Mouse (Mus musculus): Measurements from ENCODE around the gene Midn. TPM values are rescaled to one million over a fixed set of nuclear protein-coding genes. Genes with fewer than 3 reads are reported as not detected.

Midn gene
- polyA plus RNA-seq, 1 experiment from 2014 or later: 29.3 TPM

DNA sequence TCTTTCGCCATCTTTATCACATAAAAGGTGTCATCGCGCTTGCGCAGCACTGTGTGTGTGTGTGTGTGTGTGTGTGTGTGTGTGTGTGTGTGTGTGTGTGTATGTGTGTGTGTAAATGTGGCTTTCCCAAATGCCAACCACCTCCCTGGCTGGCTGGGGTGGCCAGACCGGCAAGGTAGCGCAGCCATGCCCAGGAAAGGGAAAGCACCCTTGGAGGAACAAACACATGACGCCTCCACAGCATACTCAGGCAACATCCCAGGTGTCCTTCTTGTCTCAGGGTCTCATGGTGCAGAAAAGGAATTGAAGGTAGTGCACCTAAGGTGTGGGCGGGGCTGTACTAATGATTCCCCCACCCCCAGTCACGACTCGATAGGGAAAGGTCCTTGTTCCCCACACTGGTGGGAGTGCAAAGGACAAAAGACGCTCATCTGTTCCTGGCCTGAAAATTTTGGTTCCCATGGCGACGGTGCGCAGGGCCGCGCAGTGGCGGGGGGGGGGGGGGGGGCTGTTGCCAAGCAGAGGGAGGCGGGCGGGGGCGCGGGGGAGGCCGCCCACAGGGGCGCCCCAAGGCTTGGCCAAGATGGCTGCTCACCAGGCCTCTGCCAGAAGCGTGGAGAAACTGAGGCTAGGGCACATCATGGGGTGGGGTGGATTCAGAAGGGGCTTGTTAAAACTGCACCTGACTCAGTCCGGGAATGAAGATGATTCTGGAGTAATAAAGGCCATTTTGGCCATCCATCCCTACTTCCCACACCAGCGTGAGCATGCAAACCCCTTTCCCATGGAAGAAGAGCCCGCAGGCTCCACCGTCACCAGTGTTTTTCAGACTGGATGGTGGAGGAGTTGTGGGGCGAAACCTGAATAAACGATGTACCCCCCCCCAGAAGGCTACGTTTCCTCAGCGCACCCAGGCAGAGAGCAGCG, 10.2 kb upstream of the Midn start:
- Histone ChIP-seq H3K9me3 (ENCODE audit: control insufficient read depth, low read depth, low read length) (no peaks in the 10 kb centered on the region), H3K4me1 (ENCODE audit: control insufficient read depth, insufficient read depth, low read length) (peaks cover 19% of the 10 kb centered on the region; the same call in 1 of the 2 replicates), H3K4me2 (replicated peaks; ENCODE audit: low read depth, low read length) (peak overlapping the region; percentile 97), H3K27ac (ENCODE audit: low read length) (peak overlapping the region; percentile 79; the same call in 1 of the 2 replicates), H3K9ac (replicated peaks; ENCODE audit: low read depth, low read length) (peak overlapping the region; percentile 86), H3K27me3 (ENCODE audit: control insufficient read depth, insufficient read depth, low read length) (0 out of 2 replicates have a peak, but pooled peaks cover 7% of the 10 kb centered on the region), H3K4me3 (ENCODE audit: low read depth, low read length) (peak overlapping the region; percentile 73), H3K36me3 (ENCODE audit: control insufficient read depth, insufficient read depth, low read length) (no peaks in the 10 kb centered on the region; the same call in 1 of the 2 replicates)
- WGBS: 7% methylated on average over 29 of the region's 33 CpGs
- no peak for ATAC-seq (ENCODE audit: insufficient number of reproducible peaks, insufficient read depth, low FRiP score, low read depth)

DNA sequence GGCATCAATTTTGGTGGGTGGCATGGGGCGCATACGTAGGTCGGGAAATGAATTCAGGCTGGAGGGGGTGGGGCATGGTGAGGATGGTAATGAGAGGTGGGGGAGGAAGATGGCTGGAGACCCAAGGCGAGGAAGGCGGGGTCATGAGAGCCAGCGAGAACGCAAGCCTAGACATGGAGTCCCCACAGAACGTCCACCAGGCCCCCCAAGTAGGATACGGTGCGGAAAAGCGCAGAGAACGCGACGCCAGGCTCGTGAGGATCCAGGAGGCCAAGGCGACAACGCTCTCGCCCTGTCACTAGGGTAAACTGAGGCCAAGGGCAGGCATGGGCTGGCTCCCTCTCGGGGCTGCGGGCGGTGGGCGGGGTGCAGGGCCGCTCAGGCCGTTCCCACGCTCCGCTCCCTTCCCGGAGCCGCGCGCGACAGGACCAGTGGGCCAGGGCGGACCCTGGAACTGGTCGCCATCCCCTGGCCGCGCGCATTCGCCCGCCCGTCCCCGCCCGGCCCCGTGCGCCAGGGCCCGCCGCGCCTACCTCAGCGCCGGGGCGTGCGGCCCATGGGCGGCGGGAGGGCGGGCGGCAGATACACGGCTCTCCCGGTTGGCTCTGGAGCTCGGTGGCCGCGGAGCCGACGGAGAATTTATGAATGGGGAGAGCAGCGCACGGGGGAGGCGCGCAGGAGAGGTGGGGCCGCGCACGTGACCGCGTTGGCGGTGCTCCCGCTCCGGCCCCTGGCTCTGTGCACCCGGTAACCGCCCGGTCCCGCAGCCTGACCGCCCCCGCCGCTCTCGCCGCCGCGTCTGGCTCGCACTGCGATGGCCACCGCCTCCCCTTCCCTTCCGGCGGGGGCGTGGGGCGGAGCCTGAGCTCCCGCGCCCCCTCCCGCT, 9.3 kb upstream of the Midn start, which contains the start of gene Atp5d:
Gene Atp5d (plus strand): TSS at position 80 of the 886 bp plus-strand sequence.
- Histone ChIP-seq H3K4me1 (ENCODE audit: control insufficient read depth, insufficient read depth, low read length) (peaks cover 20% of the 10 kb centered on the region; the same call in 1 of the 2 replicates), H3K9me3 (ENCODE audit: control insufficient read depth, low read depth, low read length) (no peaks in the 10 kb centered on the region), H3K27me3 (ENCODE audit: control insufficient read depth, insufficient read depth, low read length) (0 out of 2 replicates have a peak, but pooled peaks cover 7% of the 10 kb centered on the region), H3K4me2 (replicated peaks; ENCODE audit: low read depth, low read length) (peak within 1 kb of the TSS; percentile 97), H3K27ac (ENCODE audit: low read length) (peak within 1 kb of the TSS; percentile 79; the same call in 1 of the 2 replicates), H3K36me3 (ENCODE audit: control insufficient read depth, insufficient read depth, low read length) (peaks cover 5% of the 10 kb centered on the region; the same call in 1 of the 2 replicates), H3K9ac (replicated peaks; ENCODE audit: low read depth, low read length) (peak within 1 kb of the TSS; percentile 86), H3K4me3 (ENCODE audit: low read depth, low read length) (peak within 1 kb of the TSS; percentile 73)
- ATAC-seq (ENCODE audit: insufficient number of reproducible peaks, insufficient read depth, low FRiP score, low read depth): peak; percentile 11; the same call in 1 of the 2 replicates
- under 1% methylated on average over 78 of the region's 94 CpGs for WGBS

DNA sequence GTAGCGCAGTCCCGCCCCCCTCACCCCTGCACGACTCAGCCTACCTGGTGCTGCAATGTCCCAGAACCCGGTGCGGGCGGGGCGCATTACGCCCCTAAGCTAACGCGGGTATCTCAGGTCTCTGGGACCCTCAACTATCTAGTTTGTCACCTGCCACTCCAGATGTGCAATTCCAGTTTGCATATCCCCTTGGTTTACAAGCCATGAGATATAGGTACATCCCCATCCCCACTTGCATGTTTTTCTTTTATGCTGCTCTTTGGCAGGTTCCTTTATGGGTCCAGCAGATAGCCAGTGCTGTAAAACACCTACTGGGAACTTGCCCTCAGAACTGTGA, 8.7 kb upstream of the Midn start:
- H3K27ac ChIP-seq (ENCODE audit: low read length): 0 out of 2 replicates have a peak overlapping the region, but pooled peaks have one; percentile 79
- peak overlapping the region; percentile 97 for H3K4me2 ChIP-seq (replicated peaks; ENCODE audit: low read depth, low read length)
- 0 out of 2 replicates have a peak, but pooled peaks have one; percentile 1 for ATAC-seq (ENCODE audit: insufficient number of reproducible peaks, insufficient read depth, low FRiP score, low read depth)
- H3K27me3 ChIP-seq (ENCODE audit: control insufficient read depth, insufficient read depth, low read length): 0 out of 2 replicates have a peak, but pooled peaks cover 7% of the 10 kb centered on the region
- H3K4me3 ChIP-seq (ENCODE audit: low read depth, low read length): peak overlapping the region; percentile 73
- H3K9me3 ChIP-seq (ENCODE audit: control insufficient read depth, low read depth, low read length): no peaks in the 10 kb centered on the region
- H3K36me3 ChIP-seq (ENCODE audit: control insufficient read depth, insufficient read depth, low read length): peaks cover 10% of the 10 kb centered on the region; the same call in 1 of the 2 replicates
- H3K9ac ChIP-seq (replicated peaks; ENCODE audit: low read depth, low read length): peak overlapping the region; percentile 86; the same call in 1 of the 2 replicates
- under 1% methylated on average over 8 of the region's 10 CpGs for WGBS
- peaks cover 20% of the 10 kb centered on the region; the same call in 1 of the 2 replicates for H3K4me1 ChIP-seq (ENCODE audit: control insufficient read depth, insufficient read depth, low read length)

DNA sequence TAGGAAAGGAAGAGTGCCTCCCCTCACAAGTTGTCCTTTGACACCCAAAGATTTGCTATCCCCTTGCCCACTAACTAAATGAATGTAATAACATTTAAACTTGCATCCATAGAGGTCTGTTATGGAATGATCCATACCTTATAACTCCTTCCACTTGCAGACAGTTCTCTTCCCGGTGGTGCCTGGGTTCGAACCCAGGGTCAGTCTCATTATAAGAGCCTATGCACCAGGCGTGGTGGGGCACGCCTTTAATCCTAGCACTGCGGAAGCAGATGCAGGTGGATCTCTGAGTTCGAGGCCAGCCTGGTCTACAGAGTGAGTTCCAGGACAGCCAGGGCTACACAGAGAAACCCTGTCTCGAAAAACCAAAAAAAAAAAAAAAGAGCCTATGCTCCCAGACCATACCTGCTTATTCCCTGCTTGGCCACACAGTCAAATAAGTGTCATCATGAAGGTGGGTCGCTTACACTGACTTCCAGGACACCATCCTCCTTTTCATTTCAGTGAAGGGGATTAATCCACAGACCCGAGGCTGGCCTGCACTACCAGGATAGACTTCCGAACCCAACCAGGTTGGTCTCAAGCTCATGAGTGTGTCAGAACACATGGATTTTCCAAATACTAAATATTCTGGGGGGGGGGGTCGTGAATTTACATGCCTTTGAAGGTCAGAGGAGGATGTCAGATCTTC, 8.0 kb upstream of the Midn start:
- Histone ChIP-seq H3K27ac (ENCODE audit: low read length) (no peak overlapping the region), H3K4me2 (replicated peaks; ENCODE audit: low read depth, low read length) (no peak overlapping the region), H3K9ac (replicated peaks; ENCODE audit: low read depth, low read length) (no peak overlapping the region), H3K4me1 (ENCODE audit: control insufficient read depth, insufficient read depth, low read length) (peaks cover 23% of the 10 kb centered on the region; the same call in 1 of the 2 replicates), H3K36me3 (ENCODE audit: control insufficient read depth, insufficient read depth, low read length) (peaks cover 17% of the 10 kb centered on the region; the same call in 1 of the 2 replicates), H3K4me3 (ENCODE audit: low read depth, low read length) (no peak overlapping the region), H3K9me3 (ENCODE audit: control insufficient read depth, low read depth, low read length) (no peaks in the 10 kb centered on the region), H3K27me3 (ENCODE audit: control insufficient read depth, insufficient read depth, low read length) (0 out of 2 replicates have a peak, but pooled peaks cover 7% of the 10 kb centered on the region)
- 73% methylated on average over 11 of the region's 11 CpGs for WGBS
- no peak for ATAC-seq (ENCODE audit: insufficient number of reproducible peaks, insufficient read depth, low FRiP score, low read depth)

DNA sequence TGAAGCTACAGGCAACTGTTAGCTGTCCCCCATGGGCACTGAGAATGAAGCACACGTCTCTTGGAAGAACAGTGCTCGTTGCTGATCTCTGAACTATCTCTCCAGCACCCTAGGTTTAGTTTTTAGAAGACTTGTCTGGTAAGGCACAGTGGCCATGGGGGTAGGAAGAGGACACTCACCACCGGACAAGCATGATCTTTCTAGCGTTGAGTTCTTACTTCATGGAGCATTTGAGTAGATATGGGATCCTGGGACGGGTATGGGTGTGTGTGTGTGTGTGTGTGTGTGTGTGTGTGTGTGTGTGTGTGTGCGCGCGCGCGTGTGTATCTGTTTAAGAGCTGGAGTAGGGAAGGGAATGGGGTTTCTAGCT, 7.4 kb upstream of the Midn start, which contains the start of gene Cbarp:
Gene Cbarp (minus strand): TSS at position 170 of the 370 bp plus-strand sequence.
- Histone ChIP-seq H3K27ac (ENCODE audit: low read length) (peak within 1 kb of the TSS; percentile 88), H3K9ac (replicated peaks; ENCODE audit: low read depth, low read length) (no peak within 1 kb of the TSS), H3K4me1 (ENCODE audit: control insufficient read depth, insufficient read depth, low read length) (peaks cover 26% of the 10 kb centered on the region), H3K4me2 (replicated peaks; ENCODE audit: low read depth, low read length) (peak within 1 kb of the TSS; percentile 65), H3K27me3 (ENCODE audit: control insufficient read depth, insufficient read depth, low read length) (0 out of 2 replicates have a peak, but pooled peaks cover 7% of the 10 kb centered on the region), H3K36me3 (ENCODE audit: control insufficient read depth, insufficient read depth, low read length) (peaks cover 22% of the 10 kb centered on the region; the same call in 1 of the 2 replicates), H3K9me3 (ENCODE audit: control insufficient read depth, low read depth, low read length) (no peaks in the 10 kb centered on the region), H3K4me3 (ENCODE audit: low read depth, low read length) (peak within 1 kb of the TSS; percentile 66)
- ATAC-seq (ENCODE audit: insufficient number of reproducible peaks, insufficient read depth, low FRiP score, low read depth): no peak
- 69% methylated on average over 10 of the region's 10 CpGs for WGBS

DNA sequence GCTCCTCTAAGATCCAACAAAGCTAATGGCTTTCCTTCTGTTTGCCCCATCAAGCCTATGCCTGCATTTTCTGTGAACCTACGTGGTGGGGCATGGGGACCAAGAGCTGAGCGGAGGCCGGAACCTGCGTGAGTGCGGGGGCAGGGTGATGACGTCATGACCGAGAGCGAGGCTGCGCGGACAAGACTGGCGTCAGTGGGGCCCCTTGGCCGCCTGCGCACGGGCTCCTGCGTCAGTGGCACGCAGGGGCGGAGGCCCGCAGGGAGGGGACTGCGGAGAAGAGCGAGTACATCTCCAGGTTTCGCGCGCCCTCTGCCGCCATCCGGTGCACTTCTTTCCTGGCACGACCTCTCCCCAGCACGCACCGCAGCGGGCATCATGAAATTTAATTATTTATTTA, 6.8 kb upstream of the Midn start:
- Histone ChIP-seq H3K36me3 (ENCODE audit: control insufficient read depth, insufficient read depth, low read length) (peaks cover 27% of the 10 kb centered on the region; the same call in 1 of the 2 replicates), H3K4me1 (ENCODE audit: control insufficient read depth, insufficient read depth, low read length) (peaks cover 32% of the 10 kb centered on the region), H3K27ac (ENCODE audit: low read length) (peak overlapping the region; percentile 88), H3K4me2 (replicated peaks; ENCODE audit: low read depth, low read length) (peak overlapping the region; percentile 65), H3K4me3 (ENCODE audit: low read depth, low read length) (peak overlapping the region; percentile 66), H3K9ac (replicated peaks; ENCODE audit: low read depth, low read length) (no peak overlapping the region), H3K9me3 (ENCODE audit: control insufficient read depth, low read depth, low read length) (no peaks in the 10 kb centered on the region), H3K27me3 (ENCODE audit: control insufficient read depth, insufficient read depth, low read length) (0 out of 2 replicates have a peak, but pooled peaks cover 7% of the 10 kb centered on the region)
- WGBS: under 1% methylated on average over 29 of the region's 29 CpGs
- peak; percentile 67 for ATAC-seq (ENCODE audit: insufficient number of reproducible peaks, insufficient read depth, low FRiP score, low read depth)

DNA sequence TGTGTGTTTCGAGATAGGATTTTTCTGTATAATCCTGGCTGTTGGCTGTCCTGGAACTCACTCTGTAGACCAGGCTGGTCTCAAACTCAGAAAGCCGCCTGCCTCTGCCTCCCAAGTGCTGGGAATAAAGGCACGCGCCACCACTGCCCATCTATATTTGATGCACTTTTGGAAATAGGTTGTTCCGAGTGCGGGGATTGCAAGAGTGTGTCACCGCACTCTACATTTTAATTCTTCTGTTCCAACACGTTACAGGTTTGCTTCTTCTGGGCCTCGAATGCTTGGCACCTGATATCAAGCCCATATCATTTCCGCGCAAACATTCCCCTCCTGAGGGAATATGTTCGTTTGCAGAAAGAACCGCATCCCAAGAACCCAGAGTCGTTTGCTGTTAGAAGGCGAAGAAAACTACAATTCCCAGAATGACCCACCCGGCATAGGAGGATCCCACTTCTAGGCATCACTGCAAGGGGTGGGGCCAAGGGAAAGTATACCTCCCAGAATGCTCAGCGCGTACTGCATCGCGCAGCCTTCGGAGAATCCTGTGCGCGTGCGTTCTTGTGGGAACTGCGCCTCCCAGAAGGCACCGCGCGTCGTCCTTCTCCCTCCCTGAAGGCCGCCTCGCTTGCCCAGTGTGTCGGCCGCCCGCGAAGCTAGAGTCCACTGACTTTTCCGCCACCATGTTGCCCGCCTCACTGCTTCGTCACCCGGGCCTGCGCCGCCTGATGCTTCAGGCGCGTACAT, 6.1 kb upstream of the Midn start:
- Histone ChIP-seq H3K9me3 (ENCODE audit: control insufficient read depth, low read depth, low read length) (no peaks in the 10 kb centered on the region), H3K4me2 (replicated peaks; ENCODE audit: low read depth, low read length) (peak overlapping the region; percentile 65), H3K9ac (replicated peaks; ENCODE audit: low read depth, low read length) (peak overlapping the region; percentile 76), H3K27ac (ENCODE audit: low read length) (peak overlapping the region; percentile 80), H3K36me3 (ENCODE audit: control insufficient read depth, insufficient read depth, low read length) (peaks cover 27% of the 10 kb centered on the region; the same call in 1 of the 2 replicates), H3K27me3 (ENCODE audit: control insufficient read depth, insufficient read depth, low read length) (0 out of 2 replicates have a peak, but pooled peaks cover 3% of the 10 kb centered on the region), H3K4me3 (ENCODE audit: low read depth, low read length) (peak overlapping the region; percentile 66), H3K4me1 (ENCODE audit: control insufficient read depth, insufficient read depth, low read length) (peaks cover 37% of the 10 kb centered on the region)
- ATAC-seq (ENCODE audit: insufficient number of reproducible peaks, insufficient read depth, low FRiP score, low read depth): peak; percentile 88
- WGBS: under 1% methylated on average over 43 of the region's 43 CpGs
